Comparison of ENCODE assay signal across 8 mouse cellular contexts in genomic region chr12:72761649-72762261, GRCm38 (mm10). TPM values are rescaled to one million over a fixed set of nuclear protein-coding genes. Genes with fewer than 3 reads are reported as not detected.
DNase-seq lines count a peak whose midpoint lies in the region; ATAC-seq and TF ChIP-seq lines count a peak whose summit lies in the region.

No protein-coding gene starts in this region.

- peak overlapping the region; percentile 75 for H3K4me3 ChIP-seq in G1E (ENCODE audit: low read depth, low read length)
- peak overlapping the region; percentile 89 for H3K4me3 ChIP-seq in hindbrain, embryonic 13.5 days

- no peaks in the 10 kb centered on the region for H3K27me3 ChIP-seq in G1E (ENCODE audit: insufficient read depth, low read length)
- H3K27me3 ChIP-seq in hindbrain, embryonic 13.5 days = no peaks in the 10 kb centered on the region

- peak overlapping the region; percentile 97 for H3K27ac ChIP-seq in hindbrain, embryonic 13.5 days

- peak overlapping the region; percentile 74 for H3K4me2 ChIP-seq in hindbrain, embryonic 13.5 days

- under 1% methylated on average over 41 of the region's 43 CpGs for WGBS in hindbrain, embryonic 13.5 days

- peaks cover 15% of the 10 kb centered on the region for H3K36me3 ChIP-seq in G1E (replicated peaks)
- no peaks in the 10 kb centered on the region for H3K36me3 ChIP-seq in hindbrain, embryonic 13.5 days

- TF ChIP-seq CTCF in G1E (IDR thresholded peaks at IDR 0.05; ENCODE audit: low read depth, low read length) = no peak

- DNase-seq in G1E (ENCODE audit: low spot score) = peak; percentile 87
- DNase-seq in cerebellum, adult 9-10 months = peak; percentile 58
- DNase-seq in frontal cortex, postnatal 14 days (ENCODE audit: low spot score in 2 of 2) = peak; percentile 19 to 34
- DNase-seq in left cerebral cortex, adult 11 months (ENCODE audit: low spot score) = peak; percentile 29
- DNase-seq in lung, postnatal 36 days = peak; percentile 56
- peak; percentile 41 for DNase-seq in right cerebral cortex, adult 18-20 months
- DNase-seq in urinary bladder, adult 2 months (ENCODE audit: low spot score) = peak; percentile 64

- H3K4me1 ChIP-seq in G1E (ENCODE audit: insufficient read depth, low read depth, low read length) = peaks cover 45% of the 10 kb centered on the region
- H3K4me1 ChIP-seq in hindbrain, embryonic 13.5 days (replicated peaks) = peaks cover 25% of the 10 kb centered on the region

- no peaks in the 10 kb centered on the region for H3K9me3 ChIP-seq in G1E (replicated peaks)
- no peaks in the 10 kb centered on the region for H3K9me3 ChIP-seq in hindbrain, embryonic 13.5 days

- ATAC-seq in G1E (ENCODE audit: extremely low read depth, insufficient number of reproducible peaks, low FRiP score, poor library complexity, severe bottlenecking) = peak; percentile 10; the same call in 1 of the 2 replicates
- ATAC-seq in hindbrain, embryonic 13.5 days (ENCODE audit: low FRiP score) = peak; percentile 61

- H3K9ac ChIP-seq in hindbrain, embryonic 13.5 days = peak overlapping the region; percentile 99

RNA-seq across cellular contexts. Expression of gene Ppm1a, which starts 4.5 kb away (rescaled TPM):
- total RNA-seq in G1E (2014; fragmentation: Nextera tagmentation) (72.7 and 75.8 TPM in 2 replicates), G1E (2017) (138 and 154 TPM in 2 replicates)
- polyA plus RNA-seq in G1E (2012) = 15.7 and 20.9 TPM in 2 replicates
- polyA plus RNA-seq in hindbrain, embryonic 13.5 days (2015; fragmentation: Nextera tagmentation; extraction: Ambion mirVana) = 60.2 and 63.8 TPM in 2 replicates
- 143 and 155 TPM in 2 replicates for polyA plus RNA-seq in urinary bladder, adult 2 months (2012; rRNA removed)

Comparison
In these comparisons a context has a peak if more than half of its experiments do, and no peak if none do; other contexts are left out.
1. Peak in every context shown above with its lines: DNase-seq, ATAC-seq, H3K4me3 ChIP-seq and H3K27ac ChIP-seq.
2. DNase-seq: peak in every context shown above with its lines; median percentile 87 in G1E; 64 in urinary bladder, adult 2 months; 58 in cerebellum, adult 9-10 months; 56 in lung, postnatal 36 days; 41 in right cerebral cortex, adult 18-20 months; 29 in left cerebral cortex, adult 11 months; 26 in frontal cortex, postnatal 14 days.